Mouse (Mus musculus) layer of hippocampus, postnatal 14 days (tissue): ENCODE measurements around the gene Gba. TPM values are rescaled to one million over a fixed set of nuclear protein-coding genes. Genes with fewer than 3 reads are reported as not detected.

Source experiments
- DNase-seq, 2 experiments: peaks; one replicate each; pipeline ENCODE4 v3.0.0; 2021 to 2022; ENCODE audit warnings: low spot score in 2 of 2, mixed read lengths in 1 of 2
- microRNA-seq, 2 experiments: library from miRNA; unstranded; fragments of <30 nt; microRNA quantifications; one replicate each; pipeline ENCODE4 v1.2.0; 2021
- total RNA-seq, 2 experiments: library from RNA; stranded (reverse); gene quantifications; 2 replicates each; pipeline ENCODE4 v1.2.3; 2021

Gene Gba
- total RNA-seq, 2 experiments from 2014 or later = 64.1 to 68.8 TPM

GRCm38 (mm10) chr3:89236516-89236915 lies 33.8 kb downstream of the Gba start:
- no peak for DNase-seq

GRCm38 (mm10) chr3:89237682-89238081 lies 35.0 kb downstream of the Gba start:
- no peak for DNase-seq

- no peak for DNase-seq
These were observed 35.8 kb downstream of the Gba start for GRCm38 (mm10) chr3:89238494-89238893.

DNA sequence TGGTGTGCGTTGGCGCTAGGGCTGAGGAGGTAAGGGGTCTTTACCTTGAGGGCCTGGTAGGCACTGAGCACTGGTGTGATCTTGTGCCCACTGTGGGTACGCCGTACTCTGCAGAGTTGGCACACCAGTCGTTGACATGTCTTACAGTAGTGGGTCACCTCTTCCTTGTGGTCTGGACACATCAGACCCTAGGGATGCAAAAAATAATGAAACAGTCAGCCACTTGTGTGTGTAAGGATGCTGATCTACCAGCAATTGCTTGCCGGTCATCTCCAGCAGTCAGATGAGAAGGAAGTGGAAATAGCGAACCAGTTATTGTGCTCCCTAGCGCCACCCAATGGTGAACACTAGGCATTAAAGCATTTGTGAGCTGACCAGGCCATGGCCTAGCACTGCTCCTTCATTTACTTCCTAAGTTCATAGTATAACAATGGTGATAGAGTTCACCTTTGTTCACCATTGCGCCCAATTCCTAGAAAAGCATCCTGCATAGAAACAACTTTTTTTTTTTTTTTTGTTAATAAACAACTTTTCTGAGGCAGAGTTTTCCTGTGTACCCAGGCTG lies 39.7 kb downstream of the Gba start:
- DNase-seq = no peak

- DNase-seq = no peak
These were observed 40.9 kb downstream of the Gba start for GRCm38 (mm10) chr3:89243609-89244008.

DNA sequence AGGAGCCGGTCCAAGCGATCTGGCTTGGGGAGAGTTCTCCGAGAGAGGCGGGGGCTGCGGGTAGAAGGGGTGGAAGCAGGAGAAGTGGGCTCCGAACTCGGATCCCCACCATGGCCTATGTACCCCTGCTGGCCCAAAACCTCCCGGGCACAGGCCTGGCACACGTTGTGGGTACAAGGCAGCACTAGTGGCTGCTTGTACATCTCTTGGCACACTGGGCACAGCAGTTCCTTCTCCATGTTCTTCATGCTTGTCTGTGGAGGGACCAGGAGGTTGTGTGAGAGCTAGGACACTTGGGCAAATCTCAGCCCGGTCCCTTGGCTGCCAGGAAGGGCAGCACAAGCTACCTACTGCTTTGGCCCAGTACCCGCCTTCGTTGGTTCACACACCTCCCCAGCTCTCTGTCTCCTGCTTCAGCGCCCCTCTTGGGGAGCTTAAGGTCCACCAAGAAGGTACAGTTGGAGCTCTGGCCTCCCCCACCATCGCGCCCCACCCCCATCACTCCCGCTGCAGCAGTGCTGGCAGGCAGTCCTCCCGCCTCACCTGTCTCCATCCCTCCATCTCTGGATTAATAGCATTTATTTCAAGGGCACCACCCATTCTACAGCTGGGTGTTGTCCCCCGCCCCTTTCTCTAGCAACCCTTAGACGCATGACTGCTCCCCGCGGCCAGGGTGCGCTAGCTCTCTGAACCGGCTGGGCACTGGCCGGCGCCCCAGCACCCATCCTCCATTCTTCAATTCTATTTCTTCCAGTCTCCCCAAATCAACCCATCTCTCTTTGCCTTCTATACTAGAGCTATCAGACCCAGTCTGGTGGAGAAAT lies 41.6 kb downstream of the Gba start:
- no peak for DNase-seq

GRCm38 (mm10) chr3:89244982-89245687 lies 42.4 kb downstream of the Gba start:
- peak; percentile 73 to 81 for DNase-seq

GRCm38 (mm10) chr3:89245688-89246171 lies 43.0 kb downstream of the Gba start, which contains the start of gene Krtcap2:
Gene Krtcap2, plus strand, starts transcription at chr3:89245966.
- peak; percentile 64 to 85 for DNase-seq

DNA sequence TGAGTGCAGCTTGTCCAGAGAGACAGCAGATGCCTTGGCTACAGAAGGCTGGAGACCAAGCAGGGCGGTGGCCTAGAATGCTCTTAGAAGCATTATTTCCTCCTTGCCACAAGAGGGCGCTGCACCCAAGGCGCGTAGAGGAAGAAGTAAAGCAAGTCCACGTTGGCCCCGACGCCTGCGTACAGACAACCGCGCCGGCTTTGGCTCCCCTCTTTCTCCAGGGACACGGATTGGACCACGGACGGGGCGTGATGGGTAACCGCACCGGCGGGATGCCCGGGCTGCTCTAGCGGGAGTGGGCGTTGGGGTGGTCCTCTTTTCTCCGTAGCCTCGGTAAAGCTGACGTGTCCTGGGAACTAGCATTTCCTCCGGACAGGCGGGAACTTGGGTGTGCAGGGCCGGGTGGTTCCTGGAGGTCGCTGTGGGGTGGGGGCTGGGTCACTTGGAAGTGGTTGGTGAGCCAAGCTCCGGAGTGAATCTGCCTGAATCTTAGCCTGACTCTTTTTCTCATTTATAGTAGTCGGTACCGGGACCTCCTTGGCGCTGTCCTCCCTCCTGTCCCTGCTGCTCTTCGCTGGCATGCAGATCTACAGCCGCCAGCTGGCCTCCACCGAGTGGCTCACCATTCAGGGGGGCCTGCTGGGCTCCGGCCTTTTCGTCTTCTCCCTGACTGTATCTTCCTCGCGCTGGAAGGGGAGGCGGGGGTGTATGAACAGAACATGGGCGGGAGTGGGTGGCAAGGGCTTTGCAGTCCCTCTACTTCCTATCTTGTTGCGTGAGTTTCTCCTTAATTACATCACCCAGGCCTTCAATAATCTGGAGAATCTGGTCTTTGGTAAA lies 43.8 kb downstream of the Gba start, which contains the start of gene Trim46:
Gene Trim46, minus strand, starts transcription at position 49 of the 840 bp plus-strand sequence.
- peak; percentile 87 to 93 for DNase-seq

- DNase-seq = no peak
These were observed 44.7 kb downstream of the Gba start for GRCm38 (mm10) chr3:89247466-89247865.

GRCm38 (mm10) chr3:89250435-89251040 lies 47.8 kb downstream of the Gba start:
- no peak for DNase-seq

- DNase-seq = no peak
These were observed 48.7 kb downstream of the Gba start for GRCm38 (mm10) chr3:89251365-89251895.

- DNase-seq = no peak
These were observed 52.3 kb downstream of the Gba start for GRCm38 (mm10) chr3:89254994-89255393.

DNA sequence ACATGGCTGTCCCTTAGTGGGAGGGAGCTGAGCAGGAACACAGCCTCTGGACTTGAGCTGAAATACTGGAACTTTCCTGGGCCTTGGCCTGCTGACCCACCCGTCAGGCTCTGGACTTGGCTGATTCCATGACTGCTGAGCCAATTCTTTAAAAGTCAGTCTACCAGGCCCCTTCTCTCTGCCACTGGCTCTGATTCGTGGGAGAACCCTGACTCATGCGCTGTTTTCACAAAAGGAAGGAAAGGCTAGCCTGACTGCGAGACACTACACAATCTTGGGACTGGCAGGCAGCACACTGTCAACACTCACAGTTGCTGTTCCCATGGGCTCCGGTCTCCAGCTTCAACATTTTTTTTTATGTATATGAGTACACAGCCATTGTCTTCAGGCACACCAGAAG lies 53.4 kb downstream of the Gba start:
- no peak for DNase-seq

Small RNAs within 50 kb of the gene (microRNA-seq; reads per million reads assigned to microRNA genes)
- 6,578 to 8,284 reads per million in 2 experiments for gene Mir92b

Other genes with a start within 250 kb of the Gba start
- 100 to 1,000 TPM; 150 to 157 TPM for gene Rusc1, start 109.6 kb upstream of the Gba start, total RNA-seq
- gene Gm43738, start 101.8 kb upstream of the Gba start, total RNA-seq = not detected
- 100 to 1,000 TPM; 109 to 131 TPM for gene Fdps, start 101.0 kb upstream of the Gba start, total RNA-seq
- not detected for gene Pklr, start 66.8 kb upstream of the Gba start, total RNA-seq
- gene Hcn3, start 42.7 kb upstream of the Gba start, total RNA-seq = 10 to 100 TPM; 13.0 to 24.5 TPM
- 10 to 100 TPM; 46.2 to 47.0 TPM for gene Clk2, start 38.1 kb upstream of the Gba start, total RNA-seq
- gene Scamp3, start 25.5 kb upstream of the Gba start, total RNA-seq = 10 to 100 TPM; 74.5 to 75.6 TPM
- 10 to 100 TPM; 68.1 to 72.0 TPM for gene Fam189b, start 19.8 kb upstream of the Gba start, total RNA-seq
- gene Thbs3, start 12.3 kb downstream of the Gba start, total RNA-seq = 10 to 100 TPM; 32.1 to 40.1 TPM
- gene Mtx1, start 24.2 kb downstream of the Gba start, total RNA-seq = 10 to 100 TPM; 91.1 to 99.9 TPM
- 1 to 10 TPM; 1.2 to 1.3 TPM for gene Muc1, start 26.1 kb downstream of the Gba start, total RNA-seq
- gene Krtcap2, start 43.0 kb downstream of the Gba start, total RNA-seq = 10 to 100 TPM; 77.3 to 90.2 TPM
- gene Trim46, start 43.4 kb downstream of the Gba start, total RNA-seq = 10 to 100 TPM; 97.0 to 99.4 TPM
- 10 to 100 TPM; 50.0 to 63.2 TPM for gene Dpm3, start 56.4 kb downstream of the Gba start, total RNA-seq
- gene Slc50a1, start 67.6 kb downstream of the Gba start, total RNA-seq = 10 to 100 TPM; 37.1 to 40.2 TPM
- gene Efna1, start 78.2 kb downstream of the Gba start, total RNA-seq = 1 to 10 TPM; 6.4 TPM
- 10 to 100 TPM; 57.8 to 62.7 TPM for gene Efna3, start 120.0 kb downstream of the Gba start, total RNA-seq
- gene Efna4, start 135.1 kb downstream of the Gba start, total RNA-seq = 1 to 10 TPM; 1.0 to 1.8 TPM
- gene Adam15, start 147.1 kb downstream of the Gba start, total RNA-seq = 100 to 1,000 TPM; 114 to 115 TPM
- under 1 TPM; 0.41 to 0.76 TPM for gene Dcst2, start 159.0 kb downstream of the Gba start, total RNA-seq
- gene Dcst1, start 162.3 kb downstream of the Gba start, total RNA-seq = under 1 TPM in 1 of 2 experiments, not detected in 1; 0.21 TPM
- 10 to 100 TPM; 12.1 to 15.1 TPM for gene Zbtb7b, start 191.8 kb downstream of the Gba start, total RNA-seq
- 1 to 10 TPM; 3.2 to 4.3 TPM for gene Lenep, start 199.9 kb downstream of the Gba start, total RNA-seq
- gene Flad1, start 208.9 kb downstream of the Gba start, total RNA-seq = 10 to 100 TPM; 30.4 to 30.5 TPM
- 1 to 10 TPM; 4.6 to 6.5 TPM for gene Cks1b, start 215.5 kb downstream of the Gba start, total RNA-seq
- gene Shc1, start 215.5 kb downstream of the Gba start, total RNA-seq = 10 to 100 TPM; 14.2 to 15.0 TPM
- gene Pygo2, start 227.3 kb downstream of the Gba start, total RNA-seq = 10 to 100 TPM; 49.5 to 57.6 TPM
- 10 to 100 TPM; 44.5 to 54.0 TPM for gene Pbxip1, start 233.8 kb downstream of the Gba start, total RNA-seq